Mouse (Mus musculus): ENCODE measurements at regions not wholly inside any gene's neighbourhood (a gene's known extent, or its start where the extent isn't known, plus 50 kb on each side); places are given as distances from the start of the nearest gene placed in this dataset.

DNA sequence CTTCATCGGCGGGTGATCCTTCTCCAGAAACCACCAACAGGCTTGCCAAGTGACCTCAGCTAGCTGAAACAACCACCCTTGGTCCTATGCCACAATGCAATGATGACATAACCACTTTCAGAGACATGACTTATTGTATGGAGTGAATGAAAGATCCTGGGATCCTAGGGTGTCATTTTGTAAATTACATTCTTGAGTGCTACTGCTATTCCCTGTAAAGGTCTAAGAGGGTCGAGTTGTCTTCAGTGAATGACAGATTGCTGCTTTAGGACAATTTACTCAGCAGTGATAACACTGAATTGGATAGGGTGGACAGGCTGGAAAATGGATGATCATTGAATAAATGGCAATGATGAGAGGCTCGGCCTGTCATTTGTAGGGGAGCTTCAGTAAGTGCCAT lies 692.4 kb downstream of the Gm9008 start:
- Histone ChIP-seq H3K9me3 (replicated peaks) (no peaks in the 10 kb centered on the region), H3K4me3 (no peak overlapping the region), H3K4me1 (replicated peaks) (no peaks in the 10 kb centered on the region), H3K9ac (no peak overlapping the region), H3K27me3 (no peaks in the 10 kb centered on the region), H3K36me3 (no peaks in the 10 kb centered on the region), H3K4me2 (no peak overlapping the region), H3K27ac (no peak overlapping the region)
- ATAC-seq (replicated peaks; ENCODE audit: insufficient number of reproducible peaks, insufficient read depth, low FRiP score, low read depth), result no peak
- 70% methylated on average over 4 of the region's 4 CpGs for WGBS

- ATAC-seq (replicated peaks; ENCODE audit: insufficient number of reproducible peaks, insufficient read depth, low FRiP score, low read depth), result no peak
- Histone ChIP-seq H3K36me3 (no peaks in the 10 kb centered on the region), H3K27ac (no peak overlapping the region), H3K9ac (no peak overlapping the region), H3K9me3 (replicated peaks) (no peaks in the 10 kb centered on the region), H3K4me2 (no peak overlapping the region), H3K27me3 (no peaks in the 10 kb centered on the region), H3K4me1 (replicated peaks) (no peaks in the 10 kb centered on the region), H3K4me3 (no peak overlapping the region)
- 73% methylated on average over 3 of the region's 3 CpGs for WGBS
Observed at GRCm38 (mm10) chr6:75799993-75800392, 697.6 kb downstream of the Gm9008 start.

GRCm38 (mm10) chr6:75799546-75799945 lies 698.0 kb downstream of the Gm9008 start:
- no peak overlapping the region for H3K4me3 ChIP-seq
- no peak for ATAC-seq (replicated peaks; ENCODE audit: insufficient number of reproducible peaks, insufficient read depth, low FRiP score, low read depth)

GRCm38 (mm10) chr6:75782680-75783079 lies 714.9 kb downstream of the Gm9008 start:
- H3K9ac ChIP-seq, result no peak overlapping the region
- no peaks in the 10 kb centered on the region for H3K4me1 ChIP-seq (replicated peaks)
- H3K4me2 ChIP-seq, result peak overlapping the region; percentile 39
- H3K27me3 ChIP-seq, result no peaks in the 10 kb centered on the region
- peak overlapping the region; percentile 20; the same call in 1 of the 2 replicates for H3K4me3 ChIP-seq
- ATAC-seq (replicated peaks; ENCODE audit: insufficient number of reproducible peaks, insufficient read depth, low FRiP score, low read depth), result no peak
- no peaks in the 10 kb centered on the region for H3K36me3 ChIP-seq
- H3K9me3 ChIP-seq (replicated peaks), result no peaks in the 10 kb centered on the region
- no peak overlapping the region for H3K27ac ChIP-seq
- WGBS, result 54% methylated on average over 20 of the region's 20 CpGs

More at GRCm38 (mm10) chr6:75799546-75799945, 698.0 kb downstream of the Gm9008 start:
- no peaks in the 10 kb centered on the region for H3K4me1 ChIP-seq (replicated peaks)
- no peak overlapping the region for H3K4me2 ChIP-seq
- H3K9me3 ChIP-seq (replicated peaks), result no peaks in the 10 kb centered on the region
- no peak overlapping the region for H3K27ac ChIP-seq
- no peaks in the 10 kb centered on the region for H3K36me3 ChIP-seq
- WGBS, result 75% methylated on average over 2 of the region's 2 CpGs
- H3K27me3 ChIP-seq, result no peaks in the 10 kb centered on the region
- no peak overlapping the region for H3K9ac ChIP-seq

DNA sequence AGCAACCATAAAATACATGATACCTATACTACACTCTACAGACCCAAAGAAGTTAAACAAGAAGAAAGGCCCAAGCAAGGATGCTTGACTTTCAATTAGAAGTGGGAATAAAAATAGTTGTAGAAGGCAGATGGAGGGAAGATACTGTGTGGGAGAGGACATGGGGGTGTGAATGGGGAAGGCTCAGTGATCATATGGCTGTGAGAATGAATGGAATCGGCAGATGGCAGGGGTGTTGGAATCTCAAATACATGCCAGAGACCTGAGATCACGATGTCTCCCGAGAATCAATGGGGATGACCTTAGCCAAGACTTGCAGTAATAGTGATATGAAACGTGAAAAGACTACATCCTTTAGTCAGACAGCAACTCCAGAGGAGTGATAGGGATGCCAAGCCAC lies 734.5 kb downstream of the Gm9008 start:
- Histone ChIP-seq H3K9ac (no peak overlapping the region), H3K4me3 (no peak overlapping the region), H3K36me3 (no peaks in the 10 kb centered on the region), H3K4me2 (no peak overlapping the region), H3K9me3 (replicated peaks) (no peaks in the 10 kb centered on the region), H3K27me3 (no peaks in the 10 kb centered on the region), H3K27ac (no peak overlapping the region), H3K4me1 (replicated peaks) (no peaks in the 10 kb centered on the region)
- ATAC-seq (replicated peaks; ENCODE audit: insufficient number of reproducible peaks, insufficient read depth, low FRiP score, low read depth), result no peak
- 74% methylated on average over 4 of the region's 4 CpGs for WGBS

GRCm38 (mm10) chr6:75756184-75756583 lies 741.4 kb downstream of the Gm9008 start:
- Histone ChIP-seq H3K4me2 (no peak overlapping the region), H3K36me3 (no peaks in the 10 kb centered on the region), H3K9ac (no peak overlapping the region), H3K9me3 (replicated peaks) (no peaks in the 10 kb centered on the region), H3K4me3 (no peak overlapping the region), H3K4me1 (replicated peaks) (no peaks in the 10 kb centered on the region), H3K27ac (no peak overlapping the region), H3K27me3 (no peaks in the 10 kb centered on the region)
- WGBS, result 52% methylated on average over 2 of the region's 2 CpGs
- no peak for ATAC-seq (replicated peaks; ENCODE audit: insufficient number of reproducible peaks, insufficient read depth, low FRiP score, low read depth)
